Mouse (Mus musculus) kidney, adult 11 months (tissue): ENCODE data around the gene Crb2.
A peak's percentile ranks its signal among the peaks of the same experiment; 100 is the strongest.

ENCODE experiments used
- DNase-seq: peaks from one replicate; pipeline ENCODE4 v3.0.0; 2022

Crb2 gene

DNA sequence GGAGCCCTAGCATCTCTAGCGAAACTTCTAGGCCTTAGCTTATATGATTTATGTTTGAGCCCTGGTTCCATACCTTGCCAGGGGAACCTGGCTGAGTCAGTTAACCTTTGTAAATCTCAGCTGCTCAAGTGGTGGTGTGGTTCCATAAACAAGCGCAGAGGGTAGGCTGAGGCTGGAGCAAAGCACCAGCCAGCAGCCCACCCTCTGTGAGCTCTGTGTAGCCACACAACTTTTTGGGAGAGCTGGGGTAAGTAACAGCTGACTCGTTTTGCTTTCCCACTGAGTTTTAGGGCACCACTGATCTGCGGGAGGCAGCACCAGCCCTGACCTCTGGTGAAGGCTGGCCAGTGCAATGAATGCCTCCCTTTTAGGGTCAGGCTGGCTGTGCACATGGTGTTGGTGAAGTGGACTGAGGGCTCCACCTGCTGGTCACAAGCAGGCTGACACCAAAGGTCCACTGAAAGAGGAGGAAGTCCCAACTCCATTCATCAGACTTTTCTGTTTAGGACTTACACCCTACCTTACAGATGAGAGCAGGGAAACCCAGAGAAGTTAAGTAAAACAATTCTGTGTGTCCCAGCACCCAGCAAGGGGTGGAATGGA lies 26.7 kb downstream of the Crb2 start:
- DNase-seq: peak; percentile 49

DNA sequence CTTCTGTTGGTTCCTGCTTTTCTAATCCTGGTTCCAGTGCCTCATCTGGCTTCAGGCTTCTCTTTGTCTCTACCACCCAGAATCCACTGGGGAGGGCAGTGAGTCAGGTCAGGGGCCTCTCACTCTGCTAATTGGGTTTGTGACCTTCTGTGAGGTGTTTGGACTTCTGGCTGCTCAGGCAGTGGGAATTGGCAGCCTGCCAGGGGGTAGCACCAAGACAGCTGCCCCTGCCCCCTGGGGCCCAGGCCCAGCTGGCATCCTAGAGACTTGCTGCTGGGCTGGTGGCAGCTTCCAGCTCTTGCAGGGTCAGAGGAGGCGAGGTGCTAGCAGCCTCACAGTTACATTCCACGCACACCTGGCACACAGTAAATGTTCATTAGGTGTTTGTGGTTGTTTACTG lies 35.6 kb downstream of the Crb2 start:
- DNase-seq: peak; percentile 55

DNA sequence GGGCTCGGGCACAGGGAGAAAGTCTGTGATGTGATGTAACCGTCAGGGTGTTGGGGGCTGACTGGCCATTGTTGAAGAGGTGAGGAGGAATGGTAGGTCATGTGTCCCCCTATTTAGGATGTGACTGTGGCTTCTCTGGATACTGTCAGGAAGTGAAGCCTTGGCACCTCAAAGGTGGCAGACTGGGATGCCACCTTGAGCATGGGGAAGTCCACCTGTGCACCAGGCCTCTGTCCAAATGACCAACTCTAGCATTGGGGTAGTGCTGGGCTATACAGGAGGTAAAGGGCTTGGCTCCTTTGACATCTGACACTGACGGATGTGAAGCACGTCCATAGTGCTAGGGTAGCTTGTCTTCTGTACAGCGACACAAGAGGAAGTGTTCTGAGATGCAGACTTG lies 36.4 kb downstream of the Crb2 start:
- no peak for DNase-seq

DNA sequence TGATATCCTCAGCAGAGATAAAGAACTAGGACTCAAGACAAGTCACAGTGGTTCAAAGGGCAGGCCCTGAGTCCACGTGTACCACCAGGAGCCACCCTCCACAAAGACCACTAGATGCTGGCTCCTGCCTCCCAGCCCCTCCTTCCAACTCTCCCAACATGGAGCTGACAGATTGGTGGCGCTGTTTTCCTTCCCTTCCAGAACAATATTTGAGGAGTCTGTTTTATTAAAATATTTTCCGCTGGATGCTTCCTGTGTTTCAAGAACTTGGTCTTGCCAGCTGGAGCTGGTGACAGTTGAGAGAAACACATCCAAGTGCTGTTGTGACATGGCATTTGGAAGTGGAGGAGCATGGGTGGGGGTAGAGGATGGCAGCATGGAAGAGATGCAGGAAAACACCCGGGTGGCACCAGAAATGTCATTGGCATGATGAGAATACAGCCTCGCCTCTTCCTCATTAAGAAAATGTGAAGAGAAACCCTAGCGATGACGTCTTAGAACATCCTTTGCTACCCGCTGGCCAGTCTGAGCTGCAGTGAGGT lies 38.8 kb downstream of the Crb2 start:
- DNase-seq: no peak

DNA sequence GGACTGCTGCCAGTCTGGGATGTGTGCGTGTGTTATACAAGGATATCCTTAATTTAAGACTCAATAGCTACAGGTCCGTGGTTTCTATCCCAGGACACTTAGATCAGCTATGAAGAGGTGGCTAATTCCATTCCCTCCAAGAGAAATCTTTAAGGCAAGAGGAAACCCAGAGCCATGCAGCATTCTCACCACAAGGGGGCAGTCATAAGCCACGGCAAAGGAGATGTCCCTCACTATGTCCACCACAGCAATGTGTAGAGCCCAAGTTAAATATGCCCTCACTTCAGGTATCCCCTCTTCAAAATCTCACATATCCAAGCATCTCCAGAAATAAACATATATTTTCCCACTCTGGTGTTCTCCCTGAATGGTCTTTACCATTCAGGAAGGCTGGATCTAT lies 39.6 kb downstream of the Crb2 start:
- peak; percentile 34 for DNase-seq

DNA sequence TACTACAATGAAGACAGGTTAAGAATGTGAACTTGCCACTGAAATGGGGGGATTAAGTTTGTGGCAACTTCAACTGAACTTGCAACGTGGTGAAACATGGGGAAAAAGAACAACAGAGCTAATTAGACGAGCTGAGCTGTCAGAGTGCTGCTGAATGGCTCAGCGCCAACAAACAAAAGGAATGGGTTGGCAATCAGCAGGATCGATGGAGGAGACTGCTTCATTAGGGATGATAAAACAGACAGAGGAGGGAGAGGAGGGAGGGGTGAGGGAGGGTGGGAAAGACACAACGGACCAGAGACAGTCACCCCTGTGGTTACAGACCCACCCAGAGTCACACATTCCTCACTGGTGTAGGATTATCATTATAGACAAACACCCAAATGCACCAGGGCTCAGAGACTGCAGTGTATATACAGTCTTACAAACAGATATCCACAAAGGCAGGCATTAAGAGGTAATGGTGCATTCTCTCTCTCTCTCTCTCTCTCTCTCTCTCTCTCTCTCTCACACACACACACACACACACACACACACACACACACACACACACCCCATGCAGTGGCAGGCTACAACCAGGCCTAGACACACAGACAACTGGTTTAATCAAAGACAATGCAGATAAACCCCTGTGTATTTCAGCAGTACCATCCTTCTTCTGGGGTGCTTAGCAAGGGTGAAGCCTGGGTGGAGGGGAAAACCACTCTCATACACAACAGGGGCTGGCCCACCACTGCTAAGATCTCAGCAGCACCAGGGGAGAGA lies 42.9 kb downstream of the Crb2 start:
- no peak for DNase-seq

- DNase-seq: no peak
Measured at GRCm38 (mm10) chr2:37819526-37820152, 43.6 kb downstream of the Crb2 start.

DNA sequence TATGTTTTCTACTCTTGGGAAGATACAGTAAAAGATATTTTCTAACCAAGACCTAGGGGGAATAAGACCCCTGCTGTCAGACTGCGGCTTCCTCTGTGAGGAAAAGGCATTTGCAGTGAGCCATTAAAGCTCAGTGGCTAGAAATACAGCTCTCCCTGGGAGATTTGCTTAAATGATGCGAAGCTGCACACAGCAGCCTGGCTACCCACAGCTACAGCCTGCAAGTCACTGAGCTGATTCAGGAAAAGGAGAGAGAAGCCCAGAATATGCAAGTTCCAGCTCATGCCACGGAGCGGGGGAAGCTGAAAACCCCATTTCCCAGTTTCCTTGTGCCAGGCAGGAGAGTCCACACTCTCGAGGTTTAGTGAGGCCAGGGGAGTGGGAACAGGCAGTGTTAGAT lies 46.1 kb downstream of the Crb2 start:
- no peak for DNase-seq

DNA sequence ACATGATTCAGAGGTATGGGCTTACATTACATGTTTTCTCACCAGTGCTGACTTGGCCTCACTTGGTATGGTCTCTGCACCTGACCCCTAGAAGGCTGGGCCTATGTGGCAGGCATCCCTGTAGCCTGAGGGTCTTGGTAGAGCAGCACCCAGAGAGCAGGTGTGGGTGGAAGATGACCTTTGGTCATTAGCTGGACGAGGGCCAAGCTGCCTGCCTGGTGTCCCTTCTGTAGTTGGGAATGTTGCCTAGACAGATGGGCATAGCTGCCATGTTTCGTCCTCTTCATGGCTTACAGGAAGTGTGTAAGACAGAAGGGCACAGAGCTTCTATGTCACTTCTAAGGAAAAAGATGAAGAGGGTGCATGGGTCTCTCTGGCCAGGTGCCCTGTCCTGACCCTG lies 47.8 kb downstream of the Crb2 start:
- DNase-seq: peak; percentile 40

DNA sequence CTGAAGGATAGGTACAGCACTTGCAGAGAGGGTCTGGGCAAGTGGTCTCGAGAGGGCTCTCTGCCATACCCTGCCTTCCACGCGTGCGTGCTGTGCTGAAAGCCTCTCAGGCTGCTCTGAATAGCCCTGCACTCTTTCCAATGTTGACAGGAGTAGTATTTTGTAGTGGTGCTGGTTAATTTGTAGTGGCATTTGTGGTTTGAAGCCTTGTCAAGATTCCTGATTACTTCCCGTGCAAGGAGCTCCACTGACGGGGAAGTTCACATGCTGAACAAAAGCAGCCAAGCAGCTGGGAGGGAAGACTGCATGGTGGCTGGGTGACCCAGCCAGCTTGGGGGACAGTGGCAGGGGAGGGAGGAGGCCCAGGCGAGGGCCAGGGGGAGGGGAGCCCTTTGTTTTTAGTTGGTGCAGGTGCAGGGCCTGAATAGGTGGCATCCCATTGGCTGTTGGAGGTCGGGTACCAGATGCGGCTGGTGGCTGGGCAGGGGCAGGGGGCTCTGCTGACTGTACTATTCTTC lies 53.8 kb downstream of the Crb2 start:
- no peak for DNase-seq

DNA sequence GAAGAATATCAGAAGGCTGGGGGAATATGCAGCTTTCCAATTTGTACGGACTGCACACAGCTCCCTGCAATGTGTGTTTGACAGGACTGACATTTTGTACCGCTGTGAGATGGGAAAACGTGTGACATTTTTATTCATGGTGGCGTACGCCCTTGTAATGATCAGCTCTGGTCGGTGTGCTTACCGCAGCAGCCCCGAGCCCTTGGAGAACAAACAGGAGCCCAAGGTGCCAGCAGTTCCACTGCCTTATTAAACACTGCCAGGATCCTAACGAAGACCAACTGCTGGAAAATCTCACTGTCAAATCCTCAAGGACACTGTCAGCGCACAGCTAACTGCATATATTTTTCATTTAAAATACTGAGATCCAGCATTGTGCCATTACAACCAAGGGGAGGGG lies 56.2 kb downstream of the Crb2 start:
- DNase-seq: no peak

DNA sequence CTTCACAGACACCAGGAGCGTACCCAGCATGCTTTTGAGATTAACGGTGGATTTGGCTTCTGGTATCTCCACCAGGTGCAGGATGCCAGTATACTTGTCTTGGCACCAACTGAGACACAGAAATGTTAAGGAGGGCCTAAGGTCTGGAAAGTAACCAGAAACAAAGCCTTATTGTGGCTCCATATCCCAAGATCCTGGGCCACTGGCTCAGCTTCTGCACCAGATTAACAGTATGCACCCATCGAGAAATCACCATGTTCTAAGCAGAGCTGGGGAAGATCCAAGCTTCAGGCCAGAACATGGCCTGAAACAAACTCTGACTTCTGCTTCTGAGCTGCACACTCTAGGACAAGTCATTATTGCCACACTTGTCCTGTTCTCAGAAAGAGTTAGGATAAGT lies 60.9 kb downstream of the Crb2 start:
- DNase-seq: no peak

GRCm38 (mm10) chr2:37837542-37837941 lies 61.5 kb downstream of the Crb2 start:
- no peak for DNase-seq

DNA sequence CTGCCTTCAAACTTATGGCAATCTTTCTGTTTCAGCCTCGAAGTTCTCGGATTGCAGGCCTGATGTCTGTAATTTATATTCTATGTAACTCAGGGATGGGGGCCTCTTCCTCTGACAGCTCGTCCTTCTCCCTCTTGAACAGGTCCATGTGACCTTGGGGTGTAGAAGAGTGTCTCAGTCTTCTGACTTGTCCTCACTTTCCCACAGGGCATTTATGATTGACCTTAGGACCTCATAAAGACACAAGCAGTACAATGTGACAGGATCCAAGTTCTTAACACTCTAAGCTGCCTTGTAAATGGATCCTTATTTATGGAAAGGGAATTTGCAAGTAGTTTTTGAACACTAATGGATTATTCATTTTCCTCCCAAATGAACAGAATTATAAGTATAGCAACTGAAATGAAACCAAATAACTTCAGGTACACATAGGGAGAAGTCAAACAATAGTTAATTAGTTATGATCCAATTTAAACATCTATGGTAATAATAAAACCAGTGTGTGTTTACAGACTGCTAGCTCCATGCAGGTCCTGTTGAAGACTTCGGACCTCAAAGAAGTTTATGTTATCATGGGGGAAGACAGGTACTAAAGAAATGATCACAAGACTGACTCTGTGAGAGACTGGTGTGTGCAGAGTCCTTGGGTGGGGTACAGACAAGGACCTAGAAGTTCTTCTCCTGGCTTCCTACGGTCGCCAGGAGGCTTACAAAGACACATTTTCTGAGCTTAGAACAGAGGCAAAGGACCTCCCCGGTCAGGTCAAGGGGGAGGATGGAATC lies 62.3 kb downstream of the Crb2 start:
- no peak for DNase-seq

DNA sequence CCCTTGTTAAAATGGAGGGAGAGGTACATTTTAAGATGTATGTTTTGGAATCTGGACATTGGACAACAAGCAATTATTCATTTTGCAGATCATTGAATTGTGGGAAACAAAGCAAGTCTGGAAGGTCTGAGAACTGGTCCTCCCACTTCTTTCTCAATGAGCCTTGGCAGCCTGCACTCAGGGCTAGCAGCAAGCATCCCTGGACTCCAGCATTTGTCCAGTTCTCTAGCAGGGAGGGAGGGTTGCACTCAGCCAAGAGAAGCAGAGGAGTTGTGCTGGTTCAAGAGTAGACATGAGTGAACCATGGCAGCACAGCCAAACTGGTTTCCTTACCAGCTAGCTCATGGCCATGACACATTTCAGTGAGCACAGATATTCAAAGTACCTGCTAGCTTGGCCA lies 63.9 kb downstream of the Crb2 start:
- DNase-seq: no peak

GRCm38 (mm10) chr2:37842151-37842569 lies 66.1 kb downstream of the Crb2 start:
- DNase-seq: no peak

DNA sequence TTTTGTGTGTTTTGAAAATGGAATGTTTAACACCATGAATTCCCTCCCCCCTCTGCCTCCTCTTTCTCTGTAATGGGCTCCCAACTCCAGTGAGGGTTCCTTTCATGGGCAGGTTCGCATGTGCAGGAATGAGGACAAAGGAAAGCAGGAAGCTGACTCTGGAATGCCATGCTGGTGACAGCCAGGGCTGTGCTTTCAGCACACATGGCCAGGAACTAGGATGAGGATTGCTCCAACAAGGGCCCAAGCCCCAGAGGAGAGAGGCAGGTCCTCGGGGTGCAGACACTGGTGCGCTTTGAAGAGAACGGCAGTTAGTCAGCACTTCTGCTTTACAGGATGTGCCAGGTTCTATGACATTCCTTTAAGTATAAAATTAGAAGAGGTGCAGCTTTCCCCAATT lies 66.7 kb downstream of the Crb2 start:
- no peak for DNase-seq
